Mouse (Mus musculus) cortical plate, adult 2 months (tissue): Measurements from ENCODE around the gene Olfr1151. TPM values are rescaled to one million over a fixed set of nuclear protein-coding genes. Genes with fewer than 3 reads are reported as not detected.

Source experiments
- H3K27ac ChIP-seq: fragments of 200-500 bp; 2 replicates; pipeline ENCODE4 v1.5.1; 2012; ENCODE audit warnings: low read length, control low read depth, inconsistent platforms; ENCODE audit not compliant: insufficient read depth
- H3K4me1 ChIP-seq: fragments of 200-500 bp; 2 replicates; pipeline ENCODE4 v1.6.1; 2011; ENCODE audit warnings: low read length; ENCODE audit not compliant: control insufficient read depth, insufficient read depth
- H3K4me3 ChIP-seq: fragments of 200-500 bp; 2 replicates; pipeline ENCODE4 v1.5.1; 2011; ENCODE audit warnings: mild to moderate bottlenecking, low read length, control low read depth; ENCODE audit not compliant: insufficient read depth
- CTCF ChIP-seq: fragments of 200-500 bp; IDR thresholded peaks from 2 replicates; pipeline ENCODE4 v1.5.1; 2011; ENCODE audit warnings: mild to moderate bottlenecking, control low read depth, low read length; ENCODE audit not compliant: insufficient read depth; ENCODE audit errors: extremely low read depth
- POLR2A ChIP-seq: fragments of 200-500 bp; IDR thresholded peaks from 2 replicates; pipeline ENCODE4 v1.6.1; 2011; ENCODE audit warnings: mild to moderate bottlenecking, low read length, control low read depth; ENCODE audit not compliant: insufficient read depth; ENCODE audit errors: extremely low read depth
- polyA plus RNA-seq: library from polyadenylated mRNA; depleted of rRNA; stranded (reverse); fragments of >200 nt; gene quantifications from 2 replicates; pipeline ENCODE4 v1.2.3, GENCODE M21; 2012; rRNA removed

The Olfr1151 gene
- not detected in 2 replicates for polyA plus RNA-seq

GRCm38 (mm10) chr2:87855562-87855961 is at the start of gene Olfr1151:
Olfr1151 (plus strand) TSS chr2:87855862.
- Histone ChIP-seq H3K4me1 (no peaks in the 10 kb centered on the region), H3K27ac (no peak within 1 kb of the TSS), H3K4me3 (no peak within 1 kb of the TSS)
- TF ChIP-seq POLR2A: no peak
- TF ChIP-seq CTCF: no peak

- TF ChIP-seq POLR2A (no peak), CTCF (no peak)
- Histone ChIP-seq H3K4me3 (no peak within 1 kb of the TSS), H3K4me1 (no peaks in the 10 kb centered on the region), H3K27ac (no peak within 1 kb of the TSS)
Observed at GRCm38 (mm10) chr2:87809522-87809921, 46.1 kb upstream of the Olfr1151 start, which contains the start of gene Olfr1145. Olfr1145 (plus strand) TSS chr2:87809822.

GRCm38 (mm10) chr2:87830233-87830632 is 25.4 kb upstream of the Olfr1151 start, which contains the start of gene Olfr1148:
Olfr1148 (plus strand) TSS chr2:87830533.
- Histone ChIP-seq H3K4me3 (no peak within 1 kb of the TSS), H3K4me1 (no peaks in the 10 kb centered on the region), H3K27ac (no peak within 1 kb of the TSS)
- TF ChIP-seq CTCF (no peak), POLR2A (no peak)

DNA sequence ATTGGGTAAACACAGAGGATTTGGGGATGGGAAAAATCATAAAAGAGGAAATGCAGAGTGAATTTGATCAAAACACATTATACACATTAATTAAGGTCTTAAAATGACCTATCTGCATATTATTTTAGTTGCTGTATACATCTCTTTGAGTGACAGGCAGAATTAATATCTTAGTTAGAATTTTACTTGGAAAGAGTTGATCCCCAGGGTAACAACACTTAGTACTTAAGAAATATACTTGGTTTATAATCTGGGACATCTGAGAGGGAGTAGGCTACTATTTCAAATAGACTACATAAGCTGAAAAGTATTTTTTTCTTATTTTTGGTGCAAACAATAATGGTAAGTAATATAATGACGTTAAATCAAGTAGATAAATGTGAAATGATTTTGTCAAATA is 12.0 kb upstream of the Olfr1151 start, which contains the start of gene Olfr1150-ps1:
Olfr1150-ps1 (plus strand) TSS at position 301 of the 400 bp plus-strand sequence.
- Histone ChIP-seq H3K4me3 (no peak within 1 kb of the TSS), H3K4me1 (no peaks in the 10 kb centered on the region), H3K27ac (no peak within 1 kb of the TSS)
- TF ChIP-seq CTCF (no peak), POLR2A (no peak)

DNA sequence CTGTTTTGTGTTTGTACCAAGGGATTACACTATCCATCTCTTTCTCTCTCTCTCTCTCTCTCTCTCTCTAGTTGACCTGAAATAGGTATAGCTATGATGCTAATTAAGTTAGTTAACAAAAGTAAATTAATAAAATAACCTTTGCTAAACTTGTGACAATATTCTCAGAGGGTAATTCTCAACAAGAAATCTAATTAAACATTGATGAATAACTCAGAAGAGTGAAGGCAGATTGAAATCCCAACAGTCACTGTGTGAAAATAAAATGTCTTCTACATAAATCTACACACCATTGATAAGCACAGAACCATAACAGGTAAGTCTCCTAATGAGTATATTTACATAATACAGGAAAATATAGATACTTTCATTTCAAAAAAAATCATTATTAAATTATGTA is 10.5 kb downstream of the Olfr1151 start, which contains the start of gene Olfr1152:
Olfr1152 (plus strand) TSS at position 301 of the 400 bp plus-strand sequence.
- H3K4me3 ChIP-seq: no peak within 1 kb of the TSS
- no peaks in the 10 kb centered on the region for H3K4me1 ChIP-seq
- no peak within 1 kb of the TSS for H3K27ac ChIP-seq
- TF ChIP-seq POLR2A: no peak
- no peak for TF ChIP-seq CTCF

DNA sequence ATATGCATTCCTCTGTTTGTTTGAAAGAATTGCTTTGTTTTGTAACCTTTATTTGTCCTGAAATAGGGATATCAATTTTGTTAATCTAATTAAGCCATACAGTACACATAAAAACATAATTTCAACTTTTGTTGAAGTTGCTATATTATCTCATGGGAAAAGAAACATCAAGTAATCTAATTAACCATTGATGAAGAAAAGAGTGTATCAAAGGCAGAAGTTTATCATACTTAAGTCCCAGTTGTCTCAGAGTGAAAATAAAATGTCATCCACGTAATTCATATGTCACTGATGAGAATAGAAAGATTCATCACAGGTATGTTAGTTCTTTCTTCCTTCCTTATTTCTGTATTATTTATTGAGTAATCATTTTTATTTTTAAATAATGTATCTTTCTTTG is 39.0 kb downstream of the Olfr1151 start, which contains the start of gene Olfr1153:
Olfr1153 (plus strand) TSS at position 301 of the 400 bp plus-strand sequence.
- Histone ChIP-seq H3K27ac (no peak within 1 kb of the TSS), H3K4me1 (no peaks in the 10 kb centered on the region), H3K4me3 (no peak within 1 kb of the TSS)
- TF ChIP-seq POLR2A (no peak), CTCF (no peak)

- no peak for TF ChIP-seq CTCF
- TF ChIP-seq POLR2A: no peak
- Histone ChIP-seq H3K4me1 (no peaks in the 10 kb centered on the region), H3K27ac (no peak within 1 kb of the TSS), H3K4me3 (no peak within 1 kb of the TSS)
Observed at GRCm38 (mm10) chr2:87905066-87905465, 49.4 kb downstream of the Olfr1151 start, which contains the start of gene Olfr1154. Olfr1154 (minus strand) TSS chr2:87905166.

Other genes starting within 250 kb of the Olfr1151 start
- gene Olfr1130, start 249.7 kb upstream of the Olfr1151 start, polyA plus RNA-seq: not detected in 2 replicates
- not detected in 2 replicates for gene Olfr1131, start 228.8 kb upstream of the Olfr1151 start, polyA plus RNA-seq
- gene Olfr1132, start 218.3 kb upstream of the Olfr1151 start, polyA plus RNA-seq: not detected in 2 replicates
- not detected in 2 replicates for gene Olfr1133, start 208.5 kb upstream of the Olfr1151 start, polyA plus RNA-seq
- gene Olfr1134, start 197.4 kb upstream of the Olfr1151 start, polyA plus RNA-seq: not detected in 2 replicates
- gene Olfr1135, start 182.2 kb upstream of the Olfr1151 start, polyA plus RNA-seq: not detected in 2 replicates
- not detected in 2 replicates for gene Olfr1136, start 161.9 kb upstream of the Olfr1151 start, polyA plus RNA-seq
- gene Olfr1137, start 142.7 kb upstream of the Olfr1151 start, polyA plus RNA-seq: not detected in 2 replicates
- not detected in 2 replicates for gene Olfr1138, start 115.9 kb upstream of the Olfr1151 start, polyA plus RNA-seq
- not detected in 2 replicates for gene Olfr1140, start 112.1 kb upstream of the Olfr1151 start, polyA plus RNA-seq
- gene Olfr1141, start 101.9 kb upstream of the Olfr1151 start, polyA plus RNA-seq: not detected in 2 replicates
- not detected in 2 replicates for gene Olfr152, start 76.4 kb upstream of the Olfr1151 start, polyA plus RNA-seq
- not detected in 2 replicates for gene Olfr1143, start 55.3 kb upstream of the Olfr1151 start, polyA plus RNA-seq
- gene Olfr1145, start 46.0 kb upstream of the Olfr1151 start, polyA plus RNA-seq: not detected in 2 replicates
- gene Olfr1148, start 25.3 kb upstream of the Olfr1151 start, polyA plus RNA-seq: not detected in 2 replicates
- gene Olfr1150-ps1, start 11.9 kb upstream of the Olfr1151 start, polyA plus RNA-seq: not detected in 2 replicates
- gene Olfr1152, start 10.6 kb downstream of the Olfr1151 start, polyA plus RNA-seq: not detected in 2 replicates
- gene Olfr1153, start 39.1 kb downstream of the Olfr1151 start, polyA plus RNA-seq: not detected in 2 replicates
- not detected in 2 replicates for gene Olfr1154, start 49.3 kb downstream of the Olfr1151 start, polyA plus RNA-seq
- not detected in 2 replicates for gene Olfr1155, start 89.3 kb downstream of the Olfr1151 start, polyA plus RNA-seq
- not detected in 2 replicates for gene Olfr1156, start 97.2 kb downstream of the Olfr1151 start, polyA plus RNA-seq
- not detected in 2 replicates for gene Olfr1157, start 112.4 kb downstream of the Olfr1151 start, polyA plus RNA-seq
- not detected in 2 replicates for gene Olfr74, start 118.8 kb downstream of the Olfr1151 start, polyA plus RNA-seq
- not detected in 2 replicates for gene Olfr1158, start 134.3 kb downstream of the Olfr1151 start, polyA plus RNA-seq
- not detected in 2 replicates for gene Olfr1160, start 152.4 kb downstream of the Olfr1151 start, polyA plus RNA-seq
- not detected in 2 replicates for gene Olfr1161, start 166.9 kb downstream of the Olfr1151 start, polyA plus RNA-seq
- gene Olfr73, start 181.8 kb downstream of the Olfr1151 start, polyA plus RNA-seq: not detected in 2 replicates
- not detected in 2 replicates for gene Olfr1162, start 195.3 kb downstream of the Olfr1151 start, polyA plus RNA-seq
- gene Olfr1163, start 216.0 kb downstream of the Olfr1151 start, polyA plus RNA-seq: not detected in 2 replicates
- not detected in 2 replicates for gene Olfr1164, start 238.1 kb downstream of the Olfr1151 start, polyA plus RNA-seq